Mouse (Mus musculus): ENCODE measurements at regions not wholly inside any gene's neighbourhood (a gene's known extent, or its start where the extent isn't known, plus 50 kb on each side); places are given as distances from the start of the nearest gene placed in this dataset.

- no peak for DNase-seq (ENCODE audit: extremely low spot score, low spot score)
These were observed 60.7 kb downstream of the Ifng start for GRCm38 (mm10) chr10:118501571-118501970.

- DNase-seq (ENCODE audit: extremely low spot score, low spot score), result no peak
These were observed 64.0 kb downstream of the Ifng start for GRCm38 (mm10) chr10:118504811-118505210.

GRCm38 (mm10) chr10:118506154-118506553 is 65.3 kb downstream of the Ifng start:
- no peak for DNase-seq (ENCODE audit: extremely low spot score, low spot score)

GRCm38 (mm10) chr10:118507630-118508029 is 66.8 kb downstream of the Ifng start:
- peak; percentile 19 for DNase-seq (ENCODE audit: extremely low spot score, low spot score)

GRCm38 (mm10) chr10:118516839-118517238 is 76.0 kb downstream of the Ifng start:
- DNase-seq (ENCODE audit: extremely low spot score, low spot score), result no peak

- DNase-seq (ENCODE audit: extremely low spot score, low spot score), result no peak
These were observed 77.1 kb downstream of the Ifng start for GRCm38 (mm10) chr10:118517995-118518394.

GRCm38 (mm10) chr10:118545966-118546365 is 105.1 kb downstream of the Ifng start:
- no peak for DNase-seq (ENCODE audit: extremely low spot score, low spot score)

- no peak for DNase-seq (ENCODE audit: extremely low spot score, low spot score)
These were observed 109.4 kb downstream of the Ifng start for GRCm38 (mm10) chr10:118550201-118550600.

- DNase-seq (ENCODE audit: extremely low spot score, low spot score), result no peak
These were observed 118.0 kb downstream of the Ifng start for GRCm38 (mm10) chr10:118558848-118559247.

GRCm38 (mm10) chr10:118564041-118564440 is 123.2 kb downstream of the Ifng start:
- DNase-seq (ENCODE audit: extremely low spot score, low spot score), result no peak

- DNase-seq (ENCODE audit: extremely low spot score, low spot score), result no peak
These were observed 123.9 kb downstream of the Ifng start for GRCm38 (mm10) chr10:118564528-118565268.

- no peak for DNase-seq (ENCODE audit: extremely low spot score, low spot score)
These were observed 127.8 kb downstream of the Ifng start for GRCm38 (mm10) chr10:118568617-118569016.

GRCm38 (mm10) chr10:118569424-118569823 is 128.6 kb downstream of the Ifng start:
- DNase-seq (ENCODE audit: extremely low spot score, low spot score), result no peak

- DNase-seq (ENCODE audit: extremely low spot score, low spot score), result no peak
These were observed 132.4 kb downstream of the Ifng start for GRCm38 (mm10) chr10:118573247-118573646.

GRCm38 (mm10) chr10:118575570-118575969 is 134.7 kb downstream of the Ifng start:
- no peak for DNase-seq (ENCODE audit: extremely low spot score, low spot score)

GRCm38 (mm10) chr10:118581376-118581775 is 140.5 kb downstream of the Ifng start:
- no peak for DNase-seq (ENCODE audit: extremely low spot score, low spot score)

- no peak for DNase-seq (ENCODE audit: extremely low spot score, low spot score)
These were observed 145.0 kb downstream of the Ifng start for GRCm38 (mm10) chr10:118585821-118586220.

GRCm38 (mm10) chr10:118588198-118588597 is 147.4 kb downstream of the Ifng start:
- DNase-seq (ENCODE audit: extremely low spot score, low spot score), result no peak

- DNase-seq (ENCODE audit: extremely low spot score, low spot score), result peak; percentile 68
These were observed 152.0 kb downstream of the Ifng start for GRCm38 (mm10) chr10:118592648-118593368.

GRCm38 (mm10) chr10:118596206-118596605 is 155.4 kb downstream of the Ifng start:
- no peak for DNase-seq (ENCODE audit: extremely low spot score, low spot score)

GRCm38 (mm10) chr10:118598497-118598896 is 157.7 kb downstream of the Ifng start:
- DNase-seq (ENCODE audit: extremely low spot score, low spot score), result no peak

- no peak for DNase-seq (ENCODE audit: extremely low spot score, low spot score)
These were observed 158.4 kb downstream of the Ifng start for GRCm38 (mm10) chr10:118599197-118599596.

GRCm38 (mm10) chr10:118599610-118600009 is 158.8 kb downstream of the Ifng start:
- DNase-seq (ENCODE audit: extremely low spot score, low spot score), result no peak

Measured in neural tube, embryonic 10.5 days (tissue).